Mouse (Mus musculus) bone marrow macrophage, adult 2 months (primary cell): ENCODE measurements around the gene Pspn.

Experiments used
- CTCF ChIP-seq: IDR thresholded peaks from 2 replicates; pipeline ENCODE4 v1.5.1; 2012; ENCODE audit warnings: low read depth, mild to moderate bottlenecking, low read length, moderate library complexity
- POLR2A ChIP-seq: IDR thresholded peaks from 2 replicates; pipeline ENCODE4 v1.6.1; 2012; ENCODE audit warnings: mild to moderate bottlenecking, low read depth, low read length, borderline replicate concordance

- TF ChIP-seq CTCF, result no peak
- no peak for TF ChIP-seq POLR2A
These were observed 37.9 kb downstream of the Pspn start for GRCm38 (mm10) chr17:56961880-56962279.
